Mouse (Mus musculus) forebrain, embryonic 16.5 days (tissue): ENCODE results near the gene Bin2. TPM values are rescaled to one million over a fixed set of nuclear protein-coding genes. Genes with fewer than 3 reads are reported as not detected.

ENCODE experiments used
- ATAC-seq: fragments of 200-750 bp; cut with Nextera tagmentation; 2 replicates; pipeline ENCODE4 v1.8.0; 2017; ENCODE audit warnings: mild to moderate bottlenecking, moderate library complexity
- H3K27ac ChIP-seq: fragments of 300-500 bp; sonication (generic); 2 replicates; pipeline ENCODE4 v1.5.1; 2014; ENCODE audit warnings: low read length, control low read depth
- H3K27me3 ChIP-seq: fragments of 300-500 bp; sonication (generic); replicated peaks from 2 replicates; pipeline ENCODE4 v1.6.1; 2014; ENCODE audit warnings: low read length; ENCODE audit not compliant: control insufficient read depth, insufficient read depth
- H3K36me3 ChIP-seq: fragments of 300-500 bp; sonication (generic); 2 replicates; pipeline ENCODE4 v1.6.1; 2014; ENCODE audit not compliant: control insufficient read depth, insufficient read depth
- H3K4me1 ChIP-seq: fragments of 300-500 bp; sonication (generic); replicated peaks from 2 replicates; pipeline ENCODE4 v1.6.1; 2014; ENCODE audit warnings: low read length; ENCODE audit not compliant: control insufficient read depth, insufficient read depth
- H3K4me2 ChIP-seq: fragments of 300-500 bp; sonication (generic); 2 replicates; pipeline ENCODE4 v1.6.1; 2014; ENCODE audit warnings: mild to moderate bottlenecking, low read length, control low read depth
- H3K4me3 ChIP-seq: fragments of 300-500 bp; sonication (generic); replicated peaks from 2 replicates; pipeline ENCODE4 v1.5.1; 2014; ENCODE audit warnings: mild to moderate bottlenecking, low read length, control low read depth
- H3K9ac ChIP-seq: fragments of 300-500 bp; sonication (generic); replicated peaks from 2 replicates; pipeline ENCODE4 v1.6.1; 2014; ENCODE audit warnings: low read depth, low read length, control low read depth
- H3K9me3 ChIP-seq: fragments of 300-500 bp; sonication (generic); 2 replicates; pipeline ENCODE4 v1.6.1; 2016; ENCODE audit warnings: low read length; ENCODE audit not compliant: control insufficient read depth
- WGBS: fragments of 180-500 bp; shearing (Covaris S2); extraction: QIAGEN DNeasy Blood & Tissue Kit; methylation state at CpG from one replicate; pipeline ENCODE4 v1.1.7; 2014; 5-methylcytosine and 5-hydroxymethylcytosine counted together
- polyA plus RNA-seq: library from polyadenylated mRNA; unstranded; fragments of >200 nt; fragmentation: Nextera tagmentation; extraction: Ambion mirVana; gene quantifications from 2 replicates; pipeline ENCODE4 v1.2.1, GENCODE M21; 2015

Gene Bin2
- polyA plus RNA-seq, 1 experiment from 2014 or later = 0.65 TPM

DNA sequence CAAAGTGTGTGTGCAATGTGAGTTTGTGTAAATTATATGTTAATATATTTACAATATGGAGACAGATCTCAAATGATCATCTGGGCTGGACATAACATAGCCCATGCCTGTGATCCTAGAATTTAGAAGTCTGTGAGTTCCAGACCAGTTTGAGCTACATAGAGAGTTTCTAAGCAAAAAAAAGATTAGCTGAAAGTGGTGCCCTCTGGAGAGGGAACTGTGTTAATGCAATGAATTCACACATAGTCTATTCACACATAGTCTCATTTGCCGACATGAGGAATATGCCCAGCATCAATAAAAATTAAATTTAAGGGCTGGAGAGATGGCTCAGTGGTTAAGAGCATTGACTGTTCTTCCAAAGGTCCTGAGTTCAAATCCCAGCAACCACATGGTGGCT, 7.2 kb upstream of the Bin2 start:
- Histone ChIP-seq H3K4me3 (no peak overlapping the region), H3K4me2 (no peak overlapping the region), H3K27ac (no peak overlapping the region), H3K36me3 (no peaks in the 10 kb centered on the region), H3K9ac (no peak overlapping the region), H3K27me3 (no peaks in the 10 kb centered on the region), H3K9me3 (no peaks in the 10 kb centered on the region), H3K4me1 (no peaks in the 10 kb centered on the region)
- WGBS = 92% methylated on average over 1 of the region's 1 CpGs
- ATAC-seq = no peak

DNA sequence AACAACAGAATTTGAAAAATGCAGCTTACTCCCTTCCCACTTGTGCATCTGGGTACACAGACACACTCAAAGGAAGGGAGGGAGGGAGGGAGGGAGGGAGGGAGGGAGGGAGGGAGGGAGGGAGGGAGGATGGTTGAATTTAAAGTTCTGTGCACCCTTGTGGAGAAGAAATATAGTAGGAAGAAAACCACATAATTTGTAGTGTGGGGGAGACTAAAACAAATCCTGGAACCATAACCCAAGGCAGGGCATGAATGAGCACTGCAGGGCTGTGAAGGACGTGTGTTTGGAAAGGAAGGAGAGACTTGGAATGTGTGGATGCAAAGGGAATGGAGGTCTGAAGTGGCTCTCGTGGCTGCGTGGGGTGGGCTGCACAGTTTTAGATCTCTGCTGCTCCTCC, 6.1 kb upstream of the Bin2 start:
- Histone ChIP-seq H3K4me2 (no peak overlapping the region), H3K9ac (no peak overlapping the region), H3K4me3 (no peak overlapping the region), H3K4me1 (no peaks in the 10 kb centered on the region), H3K36me3 (no peaks in the 10 kb centered on the region), H3K9me3 (no peaks in the 10 kb centered on the region), H3K27me3 (no peaks in the 10 kb centered on the region), H3K27ac (no peak overlapping the region)
- 63% methylated on average over 3 of the region's 3 CpGs for WGBS
- ATAC-seq = no peak

DNA sequence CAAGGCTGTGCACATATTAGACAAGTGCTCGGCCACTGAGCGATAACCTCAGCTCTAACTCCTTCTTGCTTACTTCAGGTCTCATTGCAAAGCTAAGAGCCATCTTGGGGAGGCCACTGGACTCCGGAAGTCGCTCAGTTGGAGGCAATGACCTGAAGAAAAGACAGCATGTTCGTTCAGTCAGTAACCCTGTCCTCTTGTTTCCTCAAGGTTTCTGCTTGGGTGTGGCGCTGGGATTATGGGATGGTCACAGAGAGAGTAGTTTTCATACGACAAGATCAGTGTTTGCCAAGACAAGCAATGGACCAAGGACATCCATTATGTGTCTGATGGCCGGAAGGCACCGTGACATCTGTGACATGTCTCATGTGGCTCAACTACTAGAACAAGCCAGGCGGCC, 5.2 kb upstream of the Bin2 start:
- H3K4me1 ChIP-seq = no peaks in the 10 kb centered on the region
- no peaks in the 10 kb centered on the region for H3K27me3 ChIP-seq
- no peak for ATAC-seq
- H3K4me3 ChIP-seq = no peak overlapping the region
- 88% methylated on average over 10 of the region's 10 CpGs for WGBS
- H3K4me2 ChIP-seq = no peak overlapping the region
- no peak overlapping the region for H3K27ac ChIP-seq
- no peaks in the 10 kb centered on the region for H3K36me3 ChIP-seq
- H3K9me3 ChIP-seq = no peaks in the 10 kb centered on the region
- H3K9ac ChIP-seq = no peak overlapping the region

DNA sequence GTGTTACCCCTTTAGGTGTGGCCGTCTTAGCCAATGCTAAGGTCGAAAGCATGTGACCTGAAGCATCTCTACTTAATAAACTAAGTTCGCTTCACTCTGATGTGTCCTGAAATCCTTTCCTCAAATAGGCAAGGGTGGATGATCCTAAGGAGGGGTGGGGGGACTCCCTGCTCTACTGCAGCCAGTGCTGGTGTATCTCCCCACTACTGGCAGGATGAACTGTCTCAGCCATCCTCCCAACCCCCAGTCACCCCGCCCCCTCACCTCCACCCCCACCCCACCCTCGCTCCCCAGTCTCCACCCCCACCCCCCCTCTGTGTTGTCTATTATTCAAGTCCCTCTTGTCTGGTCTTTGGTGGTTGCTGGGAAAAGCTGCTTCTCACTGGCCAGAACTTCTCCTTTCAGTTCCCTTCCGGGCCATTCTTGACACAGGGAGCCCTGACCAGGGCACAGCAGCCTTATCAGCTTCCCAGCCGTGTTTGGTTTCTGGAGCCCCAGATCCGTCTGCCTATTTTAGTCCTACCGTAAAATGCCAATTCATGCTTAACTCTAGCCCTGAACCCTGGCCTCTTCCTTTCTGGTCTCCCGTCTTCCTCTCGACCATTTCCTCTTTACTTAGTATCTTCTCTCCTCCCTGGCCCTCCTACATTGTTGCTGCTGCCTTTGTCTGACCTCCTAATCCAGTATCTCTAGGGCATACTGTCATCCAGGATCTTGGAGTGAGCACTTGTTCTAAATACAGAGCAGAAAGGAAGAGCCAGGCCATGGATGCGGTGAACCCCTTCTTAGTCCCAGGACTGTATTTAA, 4.4 kb upstream of the Bin2 start:
- Histone ChIP-seq H3K9ac (no peak overlapping the region), H3K4me1 (no peaks in the 10 kb centered on the region), H3K27ac (no peak overlapping the region), H3K27me3 (no peaks in the 10 kb centered on the region), H3K4me3 (no peak overlapping the region), H3K4me2 (no peak overlapping the region), H3K36me3 (no peaks in the 10 kb centered on the region), H3K9me3 (no peaks in the 10 kb centered on the region)
- no peak for ATAC-seq
- WGBS = 40% methylated on average over 12 of the region's 12 CpGs

DNA sequence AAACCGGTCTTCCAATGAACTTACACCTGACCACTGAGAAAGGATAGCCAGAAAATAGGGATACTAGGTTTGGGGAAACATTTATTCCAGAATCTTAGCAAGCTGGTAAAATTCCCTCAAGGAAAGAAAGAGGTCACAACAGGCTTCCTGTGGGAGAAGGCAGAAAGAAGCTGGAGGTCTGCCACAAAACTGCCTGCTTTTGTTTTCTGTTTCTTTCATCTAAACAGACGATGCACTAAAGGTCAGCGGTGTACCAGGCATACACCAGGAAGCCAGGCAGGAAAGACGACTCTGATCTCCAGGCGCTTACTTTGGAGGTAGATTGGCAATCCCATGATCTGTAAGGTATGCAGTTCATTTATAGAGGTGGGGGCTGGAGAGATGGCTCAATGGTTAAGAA, 1.5 kb upstream of the Bin2 start:
- H3K9me3 ChIP-seq = no peaks in the 10 kb centered on the region
- no peak overlapping the region for H3K9ac ChIP-seq
- no peak overlapping the region for H3K27ac ChIP-seq
- no peak overlapping the region for H3K4me3 ChIP-seq
- H3K4me2 ChIP-seq = no peak overlapping the region
- ATAC-seq = no peak
- 56% methylated on average over 5 of the region's 5 CpGs for WGBS
- H3K36me3 ChIP-seq = no peaks in the 10 kb centered on the region
- no peaks in the 10 kb centered on the region for H3K27me3 ChIP-seq
- H3K4me1 ChIP-seq = no peaks in the 10 kb centered on the region

DNA sequence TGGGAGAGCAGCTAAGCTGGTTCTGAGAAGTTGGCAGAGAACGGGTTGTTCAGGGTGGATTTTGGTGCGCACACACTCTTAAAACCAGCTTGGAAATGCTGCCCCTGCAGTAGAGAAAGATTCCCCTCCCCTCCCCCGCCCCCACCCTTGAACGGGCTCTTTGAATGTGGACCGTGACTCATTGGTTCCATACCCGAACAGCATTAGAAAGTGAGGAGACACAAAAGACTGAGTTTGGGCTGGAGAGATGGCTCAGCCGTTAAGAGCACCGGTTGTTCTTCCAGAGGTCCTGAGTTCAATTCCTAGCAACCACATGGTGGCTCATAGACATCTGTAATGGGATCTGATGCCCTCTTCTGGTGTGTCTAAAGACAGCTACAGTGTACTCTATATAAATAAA, 651 bp upstream of the Bin2 start:
- 84% methylated on average over 8 of the region's 8 CpGs for WGBS
- no peak overlapping the region for H3K4me2 ChIP-seq
- no peaks in the 10 kb centered on the region for H3K9me3 ChIP-seq
- H3K36me3 ChIP-seq = no peaks in the 10 kb centered on the region
- no peak overlapping the region for H3K27ac ChIP-seq
- H3K4me3 ChIP-seq = no peak overlapping the region
- no peak overlapping the region for H3K9ac ChIP-seq
- H3K4me1 ChIP-seq = no peaks in the 10 kb centered on the region
- no peak for ATAC-seq
- H3K27me3 ChIP-seq = no peaks in the 10 kb centered on the region

DNA sequence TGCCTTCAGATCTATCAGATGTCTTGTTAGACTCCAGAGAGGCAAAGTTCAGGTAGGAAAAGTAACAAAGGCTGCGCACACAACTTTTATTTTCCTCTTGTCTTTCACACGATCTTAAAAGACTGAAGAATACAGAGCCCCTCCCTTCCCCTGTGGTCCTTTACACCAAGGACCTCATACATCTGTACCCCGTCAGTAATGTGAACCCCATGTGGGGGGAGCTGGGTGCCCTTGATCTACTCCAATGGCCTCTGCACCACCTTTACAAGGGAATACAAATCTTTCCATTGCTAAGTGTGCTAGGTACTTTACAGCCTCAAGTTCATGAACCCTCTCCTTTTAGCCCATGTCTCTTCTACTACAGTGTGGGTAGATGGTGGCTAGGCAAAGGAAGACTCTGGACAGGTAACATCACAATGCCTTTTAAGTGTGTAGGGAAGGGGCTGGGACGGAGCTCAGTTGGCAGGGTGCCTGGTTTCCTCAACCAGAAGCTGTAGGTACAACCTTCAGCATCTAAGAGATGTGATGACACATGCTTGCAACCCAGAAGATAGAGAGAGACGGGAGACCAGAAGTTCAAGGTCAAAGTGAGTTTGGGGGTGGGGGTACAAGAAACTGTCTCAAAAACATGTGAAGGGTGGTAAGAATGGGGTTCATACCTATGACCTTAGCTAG, 1.3 kb downstream of the Bin2 start:
- 90% methylated on average over 5 of the region's 5 CpGs for WGBS
- H3K9ac ChIP-seq = no peak overlapping the region
- no peak overlapping the region for H3K4me3 ChIP-seq
- no peaks in the 10 kb centered on the region for H3K9me3 ChIP-seq
- H3K36me3 ChIP-seq = no peaks in the 10 kb centered on the region
- no peak for ATAC-seq
- H3K4me1 ChIP-seq = no peaks in the 10 kb centered on the region
- no peaks in the 10 kb centered on the region for H3K27me3 ChIP-seq
- no peak overlapping the region for H3K4me2 ChIP-seq
- H3K27ac ChIP-seq = no peak overlapping the region

DNA sequence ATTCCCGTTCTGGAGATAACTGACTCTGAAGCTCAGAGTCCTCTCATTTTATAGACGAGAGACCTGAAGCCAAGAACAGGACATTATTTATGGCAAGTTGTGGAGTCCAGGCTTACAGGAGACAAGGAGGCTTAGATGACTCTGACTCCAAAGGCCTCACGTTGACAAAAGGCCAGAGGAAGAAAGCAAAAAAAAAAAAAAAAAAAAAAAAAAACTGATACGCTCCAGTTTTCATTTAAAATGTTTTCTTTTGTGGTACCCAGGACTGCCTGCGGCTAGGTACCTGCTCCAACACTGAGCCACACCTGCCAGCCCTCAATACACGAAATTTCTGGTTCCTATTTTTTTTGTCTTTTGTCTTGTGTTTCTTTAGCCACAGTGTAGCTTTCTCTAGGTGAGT, 1.9 kb downstream of the Bin2 start:
- WGBS = 70% methylated on average over 6 of the region's 6 CpGs
- H3K4me1 ChIP-seq = no peaks in the 10 kb centered on the region
- no peak overlapping the region for H3K27ac ChIP-seq
- no peaks in the 10 kb centered on the region for H3K36me3 ChIP-seq
- no peaks in the 10 kb centered on the region for H3K9me3 ChIP-seq
- no peaks in the 10 kb centered on the region for H3K27me3 ChIP-seq
- ATAC-seq = no peak
- H3K9ac ChIP-seq = no peak overlapping the region
- H3K4me3 ChIP-seq = no peak overlapping the region
- H3K4me2 ChIP-seq = no peak overlapping the region

DNA sequence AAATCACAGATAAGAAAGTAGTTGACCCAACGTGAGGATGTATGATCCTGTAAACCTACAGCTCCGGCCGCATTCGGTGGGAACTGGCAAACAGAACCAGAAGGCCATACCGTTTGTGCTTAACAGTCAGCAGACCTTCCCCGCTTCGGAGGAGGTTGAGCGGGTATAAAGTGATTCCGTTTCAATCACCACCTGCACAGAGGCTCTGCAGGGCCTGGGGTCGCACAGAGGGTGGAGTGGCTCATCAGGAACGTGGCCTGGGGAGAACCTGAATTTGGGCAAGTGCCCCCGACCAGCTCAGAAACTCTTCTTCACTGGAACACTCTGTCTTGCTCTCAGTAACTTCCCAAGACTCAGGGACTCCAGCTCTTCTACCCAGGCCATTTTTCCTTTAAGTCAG, 2.5 kb downstream of the Bin2 start:
- ATAC-seq = no peak
- Histone ChIP-seq H3K9ac (no peak overlapping the region), H3K4me2 (no peak overlapping the region), H3K36me3 (no peaks in the 10 kb centered on the region), H3K4me1 (no peaks in the 10 kb centered on the region), H3K27me3 (no peaks in the 10 kb centered on the region), H3K4me3 (no peak overlapping the region), H3K27ac (no peak overlapping the region), H3K9me3 (no peaks in the 10 kb centered on the region)
- WGBS = 42% methylated on average over 12 of the region's 12 CpGs
